Mouse (Mus musculus) liver, postnatal 0 days (tissue): Measurements from ENCODE around the gene 9130019O22Rik.

ENCODE experiments used
- CTCF ChIP-seq: sonication (generic); IDR thresholded peaks from 2 replicates; pipeline ENCODE4 v1.5.1; 2016; ENCODE audit warnings: antibody characterized with exemption, low read depth
- EP300 ChIP-seq: IDR thresholded peaks from 2 replicates; pipeline ENCODE4 v1.6.1; 2016; ENCODE audit warnings: antibody characterized with exemption, low read depth, mild to moderate bottlenecking

- TF ChIP-seq EP300 (no peak), CTCF (no peak)
Observed at GRCm38 (mm10) chr7:127346676-127347075, 40.3 kb downstream of the 9130019O22Rik start.
